ENCODE assay signal across 33 mouse cellular contexts in genomic region chr1:77128411-77128810, GRCm38 (mm10).
DNase-seq lines count a peak whose midpoint lies in the region; ATAC-seq and TF ChIP-seq lines count a peak whose summit lies in the region.
"Had no signal": no experiment of that assay in that cellular context is flagged by ENCODE, and none has a peak within 500 bp of the region (broad histone marks: within the 10 kb centered on the region; RNA-seq: fewer than 3 reads in every experiment).

No protein-coding gene starts in this region.

- WGBS in forebrain, embryonic 12.5 days: 43% methylated on average over 3 of the region's 3 CpGs
- WGBS in forebrain, embryonic 16.5 days: 18% methylated on average over 3 of the region's 3 CpGs
- 46% methylated on average over 3 of the region's 3 CpGs for WGBS in heart, embryonic 15.5 days
- WGBS in heart, embryonic 12.5 days: 60% methylated on average over 3 of the region's 3 CpGs
- 57% methylated on average over 3 of the region's 3 CpGs for WGBS in lung, embryonic 14.5 days

- H3K9me3 ChIP-seq in forebrain, embryonic 12.5 days: no peaks in the 10 kb centered on the region
- no peaks in the 10 kb centered on the region for H3K9me3 ChIP-seq in forebrain, embryonic 16.5 days (ENCODE audit: control insufficient read depth, low read length)
- no peaks in the 10 kb centered on the region for H3K9me3 ChIP-seq in heart, embryonic 15.5 days (replicated peaks)
- H3K9me3 ChIP-seq in heart, embryonic 12.5 days (replicated peaks): no peaks in the 10 kb centered on the region
- no peaks in the 10 kb centered on the region for H3K9me3 ChIP-seq in lung, embryonic 14.5 days (ENCODE audit: low read depth, low read length)
- H3K9me3 ChIP-seq: embryonic facial prominence, embryonic 13.5 days; hindbrain, embryonic 15.5 days; limb, embryonic 15.5 days; liver, embryonic 13.5 days; midbrain, embryonic 13.5 days; neural tube, embryonic 15.5 days; stomach, embryonic 15.5 days had no signal

- H3K4me3 ChIP-seq in forebrain, embryonic 12.5 days (replicated peaks): no peak overlapping the region
- H3K4me3 ChIP-seq in forebrain, embryonic 16.5 days (replicated peaks; ENCODE audit: low read length): no peak overlapping the region
- H3K4me3 ChIP-seq in heart, embryonic 15.5 days: no peak overlapping the region
- no peak overlapping the region for H3K4me3 ChIP-seq in heart, embryonic 12.5 days
- H3K4me3 ChIP-seq in lung, embryonic 14.5 days (ENCODE audit: low read depth, low read length): no peak overlapping the region
- H3K4me3 ChIP-seq: embryonic facial prominence, embryonic 13.5 days; erythroblast, embryonic 14.5 days; hindbrain, embryonic 15.5 days; layer of hippocampus, adult 2 months; left cerebral cortex, adult 2 months; limb, embryonic 15.5 days; liver, embryonic 13.5 days; midbrain, embryonic 13.5 days; neural tube, embryonic 15.5 days; stomach, embryonic 15.5 days had no signal

- H3K4me1 ChIP-seq in forebrain, embryonic 12.5 days: peaks cover 9% of the 10 kb centered on the region; the same call in 1 of the 2 replicates
- peaks cover 6% of the 10 kb centered on the region for H3K4me1 ChIP-seq in forebrain, embryonic 16.5 days (replicated peaks; ENCODE audit: control insufficient read depth, insufficient read depth, low read length)
- H3K4me1 ChIP-seq in heart, embryonic 15.5 days (replicated peaks): peaks cover 7% of the 10 kb centered on the region; the same call in 1 of the 2 replicates
- H3K4me1 ChIP-seq in heart, embryonic 12.5 days (replicated peaks): peaks cover 12% of the 10 kb centered on the region
- no peaks in the 10 kb centered on the region for H3K4me1 ChIP-seq in lung, embryonic 14.5 days (ENCODE audit: insufficient read depth)
- H3K4me1 ChIP-seq: hindbrain, embryonic 15.5 days; limb, embryonic 15.5 days; liver, embryonic 13.5 days; stomach, embryonic 15.5 days had no signal

- H3K4me2 ChIP-seq in forebrain, embryonic 12.5 days: no peak overlapping the region
- H3K4me2 ChIP-seq in forebrain, embryonic 16.5 days (ENCODE audit: low read length): no peak overlapping the region
- H3K4me2 ChIP-seq in heart, embryonic 15.5 days: no peak overlapping the region
- H3K4me2 ChIP-seq in heart, embryonic 12.5 days: no peak overlapping the region
- H3K4me2 ChIP-seq in lung, embryonic 14.5 days: no peak overlapping the region
- H3K4me2 ChIP-seq: embryonic facial prominence, embryonic 13.5 days; hindbrain, embryonic 15.5 days; limb, embryonic 15.5 days; liver, embryonic 13.5 days; midbrain, embryonic 13.5 days; neural tube, embryonic 15.5 days; stomach, embryonic 15.5 days had no signal

- H3K36me3 ChIP-seq in forebrain, embryonic 12.5 days (replicated peaks): no peaks in the 10 kb centered on the region
- H3K36me3 ChIP-seq in forebrain, embryonic 16.5 days (ENCODE audit: control insufficient read depth, insufficient read depth): no peaks in the 10 kb centered on the region
- no peaks in the 10 kb centered on the region for H3K36me3 ChIP-seq in heart, embryonic 15.5 days
- no peaks in the 10 kb centered on the region for H3K36me3 ChIP-seq in heart, embryonic 12.5 days
- H3K36me3 ChIP-seq in lung, embryonic 14.5 days (ENCODE audit: insufficient read depth): no peaks in the 10 kb centered on the region
- H3K36me3 ChIP-seq: embryonic facial prominence, embryonic 13.5 days; G1E; hindbrain, embryonic 15.5 days; limb, embryonic 15.5 days; liver, embryonic 13.5 days; midbrain, embryonic 13.5 days; neural tube, embryonic 15.5 days; stomach, embryonic 15.5 days had no signal

- 0 out of 2 replicates have a peak overlapping the region, but pooled peaks have one; percentile 36 for H3K27ac ChIP-seq in forebrain, embryonic 12.5 days
- no peak overlapping the region for H3K27ac ChIP-seq in forebrain, embryonic 16.5 days (ENCODE audit: low read length)
- peak overlapping the region; percentile 34; the same call in 1 of the 2 replicates for H3K27ac ChIP-seq in heart, embryonic 15.5 days
- no peak overlapping the region for H3K27ac ChIP-seq in heart, embryonic 12.5 days (ENCODE audit: poor library complexity, severe bottlenecking)
- no peak overlapping the region; the same call in 1 of the 2 replicates for H3K27ac ChIP-seq in lung, embryonic 14.5 days (ENCODE audit: low read depth)
- H3K27ac ChIP-seq: embryonic facial prominence, embryonic 13.5 days; hindbrain, embryonic 15.5 days; layer of hippocampus, adult 2 months; left cerebral cortex, adult 2 months; limb, embryonic 15.5 days; liver, embryonic 13.5 days; midbrain, embryonic 13.5 days; neural tube, embryonic 15.5 days; stomach, embryonic 15.5 days had no signal

- no peak overlapping the region for H3K9ac ChIP-seq in forebrain, embryonic 12.5 days
- H3K9ac ChIP-seq in forebrain, embryonic 16.5 days (replicated peaks; ENCODE audit: low read depth, low read length): no peak overlapping the region
- H3K9ac ChIP-seq in heart, embryonic 15.5 days: no peak overlapping the region
- no peak overlapping the region for H3K9ac ChIP-seq in heart, embryonic 12.5 days
- no peak overlapping the region for H3K9ac ChIP-seq in lung, embryonic 14.5 days
- H3K9ac ChIP-seq: embryonic facial prominence, embryonic 13.5 days; forebrain, postnatal 0 days; hindbrain, embryonic 15.5 days; limb, embryonic 15.5 days; liver, embryonic 13.5 days; midbrain, embryonic 13.5 days; neural tube, embryonic 15.5 days; stomach, embryonic 15.5 days had no signal

- H3K27me3 ChIP-seq in forebrain, embryonic 12.5 days: no peaks in the 10 kb centered on the region; the same call in 1 of the 2 replicates
- no peaks in the 10 kb centered on the region for H3K27me3 ChIP-seq in forebrain, embryonic 16.5 days (replicated peaks; ENCODE audit: control insufficient read depth, insufficient read depth, low read length)
- H3K27me3 ChIP-seq in heart, embryonic 15.5 days: no peaks in the 10 kb centered on the region
- no peaks in the 10 kb centered on the region for H3K27me3 ChIP-seq in heart, embryonic 12.5 days (replicated peaks)
- H3K27me3 ChIP-seq in lung, embryonic 14.5 days (ENCODE audit: insufficient read depth, low read length): no peaks in the 10 kb centered on the region
- H3K27me3 ChIP-seq: embryonic facial prominence, embryonic 13.5 days; hindbrain, embryonic 15.5 days; limb, embryonic 15.5 days; liver, embryonic 13.5 days; midbrain, embryonic 13.5 days; neural tube, embryonic 15.5 days; Patski; stomach, embryonic 15.5 days had no signal

- ATAC-seq in forebrain, embryonic 12.5 days (ENCODE audit: low FRiP score): no peak
- no peak for ATAC-seq in forebrain, embryonic 16.5 days
- ATAC-seq in heart, embryonic 15.5 days (replicated peaks; ENCODE audit: insufficient number of reproducible peaks, insufficient read depth, low FRiP score, low read depth): no peak
- no peak for ATAC-seq in heart, embryonic 12.5 days (ENCODE audit: insufficient number of reproducible peaks, low FRiP score)
- ATAC-seq in lung, embryonic 14.5 days (ENCODE audit: insufficient read depth): no peak
- ATAC-seq in frontal cortex, adult (ENCODE audit: low TSS enrichment): no peak
- ATAC-seq: forebrain, postnatal 0 days; midbrain, embryonic 13.5 days; Patski had no signal

- no peak for TF ChIP-seq CTCF in lung, embryonic 14.5 days (IDR thresholded peaks at IDR 0.05; ENCODE audit: low read depth)

- peak; percentile 30 for DNase-seq in lung, embryonic 14.5 days
- no peak for DNase-seq in lung, postnatal 14 days
- peak; percentile 50 for DNase-seq in brain, adult 2 months (ENCODE audit: low read depth, low spot score)
- DNase-seq: adrenal gland, postnatal 10 days; cerebellum, adult 11-12 months; cerebellum, adult 9-11 months; embryo, embryonic 11 days; forebrain, postnatal 0 days; gastrocnemius, postnatal 10 days; kidney, adult 2 months; kidney, postnatal 36 days; liver, embryonic 13.5 days; lung, adult 18-20 months; lung, postnatal 36 days; retina, postnatal 1 day; right cerebral cortex, postnatal 14 days; thymus, postnatal 14 days had no signal

Comparison
In these comparisons a context has a peak if more than half of its experiments do, and no peak if none do; other contexts are left out.
1. H3K27ac ChIP-seq: peak in forebrain, embryonic 12.5 days (single experiment) and heart, embryonic 15.5 days (single experiment); none in forebrain, embryonic 16.5 days (single experiment), heart, embryonic 12.5 days (single experiment) and lung, embryonic 14.5 days (single experiment).